Mouse (Mus musculus): ENCODE measurements around the gene Srp72. TPM values are rescaled to one million over a fixed set of nuclear protein-coding genes. Genes with fewer than 3 reads are reported as not detected.

Srp72 gene
- polyA plus RNA-seq, 1 experiment from 2014 or later, result 92.2 TPM

DNA sequence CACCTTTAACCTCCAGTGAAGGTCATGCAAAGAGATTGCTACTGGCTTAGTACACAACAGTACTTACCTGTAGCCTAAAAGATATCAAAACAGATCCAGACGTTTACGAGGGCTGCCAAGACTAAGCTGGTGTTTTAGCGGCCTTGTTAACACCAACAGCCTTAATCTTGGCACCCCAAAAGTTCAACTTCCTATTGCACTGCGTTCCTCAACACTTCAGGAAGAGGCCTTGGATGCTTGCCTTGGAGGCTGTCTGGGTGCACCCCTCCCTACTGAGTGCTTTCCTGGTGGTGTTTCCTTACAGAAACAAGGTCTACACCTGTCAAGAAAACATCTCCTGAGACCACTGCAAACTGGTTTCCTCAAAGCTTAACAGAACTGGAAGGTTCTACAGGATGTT lies 27.3 kb upstream of the Srp72 start:
- no peak overlapping the region for H3K27ac ChIP-seq (ENCODE audit: low read length)
- WGBS, result 69% methylated on average over 4 of the region's 4 CpGs
- H3K4me1 ChIP-seq (replicated peaks; ENCODE audit: control insufficient read depth, insufficient read depth, low read length), result peaks cover 23% of the 10 kb centered on the region

GRCm38 (mm10) chr5:76947758-76948157 lies 26.7 kb upstream of the Srp72 start:
- Histone ChIP-seq H3K27me3 (ENCODE audit: control insufficient read depth, insufficient read depth, low read depth, low read length) (no peaks in the 10 kb centered on the region), H3K4me2 (ENCODE audit: low read depth, low read length) (no peak overlapping the region), H3K27ac (ENCODE audit: low read length) (0 out of 2 replicates have a peak overlapping the region, but pooled peaks have one; percentile 12), H3K36me3 (ENCODE audit: control insufficient read depth, insufficient read depth, low read length) (0 out of 2 replicates have a peak, but pooled peaks cover 3% of the 10 kb centered on the region), H3K4me3 (ENCODE audit: low read length) (no peak overlapping the region), H3K4me1 (replicated peaks; ENCODE audit: control insufficient read depth, insufficient read depth, low read length) (peaks cover 25% of the 10 kb centered on the region), H3K9ac (ENCODE audit: low read length) (peak overlapping the region; percentile 28; the same call in 1 of the 2 replicates), H3K9me3 (ENCODE audit: control insufficient read depth, low read length) (no peaks in the 10 kb centered on the region)
- 77% methylated on average over 4 of the region's 4 CpGs for WGBS
- ATAC-seq (ENCODE audit: low read depth), result no peak

More for the DNA sequence above, 27.3 kb upstream of the Srp72 start:
- no peak for ATAC-seq (ENCODE audit: low read depth)
- H3K9ac ChIP-seq (ENCODE audit: low read length), result no peak overlapping the region
- no peaks in the 10 kb centered on the region for H3K9me3 ChIP-seq (ENCODE audit: control insufficient read depth, low read length)
- no peak overlapping the region for H3K4me3 ChIP-seq (ENCODE audit: low read length)
- H3K4me2 ChIP-seq (ENCODE audit: low read depth, low read length), result no peak overlapping the region
- H3K27me3 ChIP-seq (ENCODE audit: control insufficient read depth, insufficient read depth, low read depth, low read length), result no peaks in the 10 kb centered on the region
- 0 out of 2 replicates have a peak, but pooled peaks cover 3% of the 10 kb centered on the region for H3K36me3 ChIP-seq (ENCODE audit: control insufficient read depth, insufficient read depth, low read length)

DNA sequence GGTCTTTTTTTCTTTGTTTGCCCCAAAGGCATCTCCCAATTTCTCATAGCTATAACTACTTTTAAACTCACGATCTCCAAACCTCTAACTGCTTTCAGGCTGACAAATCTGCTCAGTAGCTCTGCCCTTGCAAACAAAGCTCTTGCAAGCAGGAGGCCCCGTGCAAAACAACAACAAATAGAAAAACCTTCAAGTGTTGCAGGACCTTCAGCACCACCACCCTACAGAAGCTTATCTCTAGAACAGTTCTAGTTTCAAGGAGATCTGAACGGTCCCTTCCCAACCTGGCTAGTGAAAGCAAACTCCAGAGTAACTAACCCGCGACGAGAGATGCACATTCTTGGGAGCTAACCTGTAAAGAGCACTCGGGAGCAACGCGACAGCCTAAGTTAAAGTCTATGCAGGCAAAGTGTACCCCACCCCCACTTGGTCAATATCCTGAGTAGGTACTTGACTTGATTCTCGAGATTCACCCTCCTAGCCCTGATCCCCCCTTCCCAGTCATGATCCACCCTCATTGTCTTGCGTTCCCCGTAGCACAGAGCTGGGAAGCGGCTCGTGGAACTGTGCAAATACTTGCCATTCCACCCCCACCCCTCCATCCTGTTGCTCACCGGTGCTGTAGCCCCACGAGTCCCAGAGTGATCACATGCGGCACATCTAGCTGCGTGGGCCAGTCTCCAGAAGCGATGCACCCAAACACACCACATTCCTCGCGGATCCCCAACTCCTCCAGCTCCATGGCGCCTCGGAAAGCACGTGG lies 24.0 kb upstream of the Srp72 start:
- Histone ChIP-seq H3K27ac (ENCODE audit: low read length) (peak overlapping the region; percentile 95), H3K4me2 (ENCODE audit: low read depth, low read length) (peak overlapping the region; percentile 88), H3K9ac (ENCODE audit: low read length) (peak overlapping the region; percentile 79), H3K4me1 (replicated peaks; ENCODE audit: control insufficient read depth, insufficient read depth, low read length) (peaks cover 34% of the 10 kb centered on the region), H3K27me3 (ENCODE audit: control insufficient read depth, insufficient read depth, low read depth, low read length) (no peaks in the 10 kb centered on the region), H3K9me3 (ENCODE audit: control insufficient read depth, low read length) (no peaks in the 10 kb centered on the region), H3K4me3 (ENCODE audit: low read length) (peak overlapping the region; percentile 93), H3K36me3 (ENCODE audit: control insufficient read depth, insufficient read depth, low read length) (0 out of 2 replicates have a peak, but pooled peaks cover 3% of the 10 kb centered on the region)
- peak; percentile 28; the same call in 1 of the 2 replicates for ATAC-seq (ENCODE audit: low read depth)
- under 1% methylated on average over 24 of the region's 24 CpGs for WGBS

GRCm38 (mm10) chr5:76951106-76952027 lies 23.1 kb upstream of the Srp72 start, which contains the start of the genes Paics and Ppat:
Gene Paics, plus strand, starts transcription at chr5:76951307.
Gene Ppat, minus strand, starts transcription at chr5:76951578.
- Histone ChIP-seq H3K4me2 (ENCODE audit: low read depth, low read length) (peak within 1 kb of the TSS; percentile 88), H3K4me3 (ENCODE audit: low read length) (peak within 1 kb of the TSS; percentile 93), H3K27me3 (ENCODE audit: control insufficient read depth, insufficient read depth, low read depth, low read length) (no peaks in the 10 kb centered on the region), H3K4me1 (replicated peaks; ENCODE audit: control insufficient read depth, insufficient read depth, low read length) (peaks cover 34% of the 10 kb centered on the region), H3K27ac (ENCODE audit: low read length) (peak within 1 kb of the TSS; percentile 95), H3K36me3 (ENCODE audit: control insufficient read depth, insufficient read depth, low read length) (0 out of 2 replicates have a peak, but pooled peaks cover 3% of the 10 kb centered on the region), H3K9ac (ENCODE audit: low read length) (peak within 1 kb of the TSS; percentile 88), H3K9me3 (ENCODE audit: control insufficient read depth, low read length) (no peaks in the 10 kb centered on the region)
- WGBS, result under 1% methylated on average over 81 of the region's 81 CpGs
- peak; percentile 98 for ATAC-seq (ENCODE audit: low read depth)

DNA sequence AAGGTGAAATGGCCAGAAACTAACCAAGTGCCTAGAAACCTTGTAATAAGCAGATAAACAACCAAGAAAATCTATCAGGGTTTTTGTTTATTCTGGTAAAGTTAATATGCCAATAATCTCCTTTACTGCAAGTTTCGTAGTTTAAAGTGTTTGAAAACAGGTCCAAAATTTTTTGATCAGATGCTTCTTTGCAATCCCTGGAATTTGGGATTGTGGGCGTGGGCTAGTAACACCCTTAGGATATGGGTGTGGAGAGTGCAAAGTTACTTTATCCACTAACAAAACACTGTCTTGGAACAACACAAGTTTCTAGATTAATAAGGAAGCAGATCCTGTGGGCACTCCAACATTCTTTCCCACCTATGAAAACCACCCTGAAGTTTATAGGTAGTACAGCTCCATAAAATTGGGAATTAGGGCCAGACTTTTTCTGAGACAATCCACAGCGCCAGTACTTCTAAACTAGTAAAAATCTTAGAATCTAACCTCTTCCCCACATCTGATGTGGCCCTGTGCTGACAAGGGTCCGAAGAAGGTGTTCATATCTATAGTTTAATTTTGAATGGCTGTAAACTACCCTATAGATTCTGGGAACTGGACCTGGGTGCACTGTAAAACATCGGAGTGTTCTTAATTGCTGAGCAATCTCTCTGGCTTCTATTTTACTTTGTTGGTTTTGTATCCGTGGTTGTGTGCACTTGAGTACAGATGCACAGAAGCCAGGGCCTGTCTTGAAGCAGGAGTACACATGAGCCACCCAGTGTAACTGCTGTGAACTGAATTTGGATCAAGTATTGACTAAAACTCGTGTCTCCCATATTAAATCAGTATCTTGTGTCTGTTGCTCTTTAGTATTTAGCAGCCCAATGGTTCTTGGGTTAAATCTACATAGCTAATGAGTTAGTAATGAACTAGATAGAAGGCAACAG lies 22.1 kb upstream of the Srp72 start:
- Histone ChIP-seq H3K4me2 (ENCODE audit: low read depth, low read length) (peak overlapping the region; percentile 88), H3K4me3 (ENCODE audit: low read length) (peak overlapping the region; percentile 93), H3K27me3 (ENCODE audit: control insufficient read depth, insufficient read depth, low read depth, low read length) (no peaks in the 10 kb centered on the region), H3K9ac (ENCODE audit: low read length) (peak overlapping the region; percentile 88), H3K9me3 (ENCODE audit: control insufficient read depth, low read length) (no peaks in the 10 kb centered on the region), H3K4me1 (replicated peaks; ENCODE audit: control insufficient read depth, insufficient read depth, low read length) (peaks cover 32% of the 10 kb centered on the region), H3K27ac (ENCODE audit: low read length) (peak overlapping the region; percentile 95), H3K36me3 (ENCODE audit: control insufficient read depth, insufficient read depth, low read length) (peaks cover 7% of the 10 kb centered on the region)
- no peak for ATAC-seq (ENCODE audit: low read depth)
- WGBS, result 9% methylated on average over 7 of the region's 7 CpGs

GRCm38 (mm10) chr5:76953794-76954193 lies 20.7 kb upstream of the Srp72 start:
- ATAC-seq (ENCODE audit: low read depth), result no peak
- H3K9me3 ChIP-seq (ENCODE audit: control insufficient read depth, low read length), result no peaks in the 10 kb centered on the region
- H3K4me1 ChIP-seq (replicated peaks; ENCODE audit: control insufficient read depth, insufficient read depth, low read length), result peaks cover 23% of the 10 kb centered on the region
- peaks cover 15% of the 10 kb centered on the region for H3K36me3 ChIP-seq (ENCODE audit: control insufficient read depth, insufficient read depth, low read length)
- no peak overlapping the region for H3K4me3 ChIP-seq (ENCODE audit: low read length)
- no peaks in the 10 kb centered on the region for H3K27me3 ChIP-seq (ENCODE audit: control insufficient read depth, insufficient read depth, low read depth, low read length)
- H3K4me2 ChIP-seq (ENCODE audit: low read depth, low read length), result no peak overlapping the region
- H3K9ac ChIP-seq (ENCODE audit: low read length), result no peak overlapping the region
- WGBS, result 77% methylated on average over 3 of the region's 3 CpGs
- no peak overlapping the region; the same call in 1 of the 2 replicates for H3K27ac ChIP-seq (ENCODE audit: low read length)

GRCm38 (mm10) chr5:76954271-76954900 lies 20.1 kb upstream of the Srp72 start:
- H3K9me3 ChIP-seq (ENCODE audit: control insufficient read depth, low read length), result no peaks in the 10 kb centered on the region
- H3K27ac ChIP-seq (ENCODE audit: low read length), result no peak overlapping the region
- H3K4me1 ChIP-seq (replicated peaks; ENCODE audit: control insufficient read depth, insufficient read depth, low read length), result peaks cover 23% of the 10 kb centered on the region
- peaks cover 17% of the 10 kb centered on the region for H3K36me3 ChIP-seq (ENCODE audit: control insufficient read depth, insufficient read depth, low read length)
- no peak overlapping the region for H3K9ac ChIP-seq (ENCODE audit: low read length)
- no peak overlapping the region for H3K4me2 ChIP-seq (ENCODE audit: low read depth, low read length)
- H3K4me3 ChIP-seq (ENCODE audit: low read length), result no peak overlapping the region
- H3K27me3 ChIP-seq (ENCODE audit: control insufficient read depth, insufficient read depth, low read depth, low read length), result no peaks in the 10 kb centered on the region
- no peak for ATAC-seq (ENCODE audit: low read depth)
- 77% methylated on average over 6 of the region's 6 CpGs for WGBS

GRCm38 (mm10) chr5:76955474-76955873 lies 19.0 kb upstream of the Srp72 start:
- Histone ChIP-seq H3K4me1 (replicated peaks; ENCODE audit: control insufficient read depth, insufficient read depth, low read length) (peaks cover 18% of the 10 kb centered on the region), H3K36me3 (ENCODE audit: control insufficient read depth, insufficient read depth, low read length) (peaks cover 23% of the 10 kb centered on the region), H3K9ac (ENCODE audit: low read length) (no peak overlapping the region), H3K4me2 (ENCODE audit: low read depth, low read length) (no peak overlapping the region), H3K27ac (ENCODE audit: low read length) (peak overlapping the region; percentile 61), H3K4me3 (ENCODE audit: low read length) (no peak overlapping the region), H3K27me3 (ENCODE audit: control insufficient read depth, insufficient read depth, low read depth, low read length) (no peaks in the 10 kb centered on the region), H3K9me3 (ENCODE audit: control insufficient read depth, low read length) (no peaks in the 10 kb centered on the region)
- ATAC-seq (ENCODE audit: low read depth), result no peak
- 49% methylated on average over 4 of the region's 4 CpGs for WGBS
